Mouse (Mus musculus) cortical plate, adult 2 months (tissue): ENCODE data around the gene Cwc27.

Source experiments
- CTCF ChIP-seq: fragments of 200-500 bp; IDR thresholded peaks from 2 replicates; pipeline ENCODE4 v1.5.1; 2011; ENCODE audit warnings: mild to moderate bottlenecking, control low read depth, low read length; ENCODE audit not compliant: insufficient read depth; ENCODE audit errors: extremely low read depth
- POLR2A ChIP-seq: fragments of 200-500 bp; IDR thresholded peaks from 2 replicates; pipeline ENCODE4 v1.6.1; 2011; ENCODE audit warnings: mild to moderate bottlenecking, low read length, control low read depth; ENCODE audit not compliant: insufficient read depth; ENCODE audit errors: extremely low read depth

GRCm38 (mm10) chr13:104615111-104615510 is 201.8 kb downstream of the Cwc27 start:
- TF ChIP-seq CTCF, result no peak
- no peak for TF ChIP-seq POLR2A
